Mouse (Mus musculus) forebrain, postnatal 0 days (tissue): ENCODE data around the gene Mrm3. TPM values are rescaled to one million over a fixed set of nuclear protein-coding genes. Genes with fewer than 3 reads are reported as not detected.
A peak's percentile ranks its signal among the peaks of the same experiment; 100 is the strongest.

Experiments used
- ATAC-seq: fragments of 200-750 bp; cut with Nextera tagmentation; 2 replicates; pipeline ENCODE4 v1.8.0; 2017; ENCODE audit warnings: mild to moderate bottlenecking, moderate library complexity
- DNase-seq: peaks from one replicate; pipeline ENCODE4 v3.0.0-alpha.2; 2015
- H3K27ac ChIP-seq: fragments of 300-500 bp; sonication (generic); 2 replicates; pipeline ENCODE4 v1.5.1; 2014; ENCODE audit warnings: low read depth, mild to moderate bottlenecking, antibody characterized with exemption, low read length, moderate library complexity, mixed read lengths
- H3K27me3 ChIP-seq: fragments of 300-500 bp; sonication (generic); 2 replicates; pipeline ENCODE4 v1.6.1; 2014; ENCODE audit warnings: mild to moderate bottlenecking, low read length, mixed read lengths; ENCODE audit not compliant: insufficient read depth
- H3K36me3 ChIP-seq: fragments of 300-500 bp; sonication (generic); 2 replicates; pipeline ENCODE4 v1.6.1; 2014; ENCODE audit warnings: mild to moderate bottlenecking, moderate library complexity; ENCODE audit not compliant: insufficient read depth
- H3K4me1 ChIP-seq: fragments of 300-500 bp; sonication (generic); 2 replicates; pipeline ENCODE4 v1.6.1; 2014; ENCODE audit warnings: antibody characterized with exemption; ENCODE audit not compliant: insufficient read depth
- H3K4me2 ChIP-seq: fragments of 300-500 bp; sonication (generic); 2 replicates; pipeline ENCODE4 v1.6.1; 2014; ENCODE audit warnings: low read depth, mild to moderate bottlenecking, moderate library complexity
- H3K4me3 ChIP-seq: fragments of 300-500 bp; sonication (generic); 2 replicates; pipeline ENCODE4 v1.5.1; 2014; ENCODE audit warnings: low read depth, low read length, mixed read lengths
- H3K9ac ChIP-seq: fragments of 300-500 bp; sonication (generic); 2 replicates; pipeline ENCODE4 v1.6.1; 2014; ENCODE audit warnings: mild to moderate bottlenecking
- H3K9me3 ChIP-seq: fragments of 300-500 bp; sonication (generic); 2 replicates; pipeline ENCODE4 v1.6.1; 2016; ENCODE audit warnings: low read length
- CTCF ChIP-seq: sonication (generic); IDR thresholded peaks from 2 replicates; pipeline ENCODE4 v1.5.1; 2016; ENCODE audit warnings: antibody characterized with exemption, control low read depth, low read depth
- WGBS: fragments of 180-500 bp; shearing (Covaris S2); extraction: QIAGEN DNeasy Blood & Tissue Kit; methylation state at CpG from one replicate; pipeline ENCODE4 v1.1.7; 2014; 5-methylcytosine and 5-hydroxymethylcytosine counted together
- polyA plus RNA-seq: library from polyadenylated mRNA; unstranded; fragments of >200 nt; fragmentation: Nextera tagmentation; extraction: Ambion mirVana; gene quantifications from 2 replicates; pipeline ENCODE4 v1.2.1, GENCODE M21; 2015
- total RNA-seq: library from RNA; depleted of rRNA; stranded (reverse); fragments of >200 nt; gene quantifications from 2 replicates; pipeline ENCODE4 v1.2.3, GENCODE M21; 2014

Gene Mrm3
- total and polyA plus RNA-seq, 2 experiments from 2014 or later, result 18.2 to 22.2 TPM

- H3K4me1 ChIP-seq, result no peaks in the 10 kb centered on the region
- H3K27ac ChIP-seq, result no peak overlapping the region
- TF ChIP-seq CTCF, result no peak
- ATAC-seq (no peak), DNase-seq (no peak)
- H3K4me2 ChIP-seq, result no peak overlapping the region
- 98% methylated on average over 5 of the region's 5 CpGs for WGBS
- no peak overlapping the region for H3K4me3 ChIP-seq
- peaks cover 41% of the 10 kb centered on the region for H3K36me3 ChIP-seq
- H3K27me3 ChIP-seq, result no peaks in the 10 kb centered on the region
- H3K9ac ChIP-seq, result no peak overlapping the region
- no peaks in the 10 kb centered on the region for H3K9me3 ChIP-seq
Observed at GRCm38 (mm10) chr11:76224631-76225030, 18.9 kb upstream of the Mrm3 start.

DNA sequence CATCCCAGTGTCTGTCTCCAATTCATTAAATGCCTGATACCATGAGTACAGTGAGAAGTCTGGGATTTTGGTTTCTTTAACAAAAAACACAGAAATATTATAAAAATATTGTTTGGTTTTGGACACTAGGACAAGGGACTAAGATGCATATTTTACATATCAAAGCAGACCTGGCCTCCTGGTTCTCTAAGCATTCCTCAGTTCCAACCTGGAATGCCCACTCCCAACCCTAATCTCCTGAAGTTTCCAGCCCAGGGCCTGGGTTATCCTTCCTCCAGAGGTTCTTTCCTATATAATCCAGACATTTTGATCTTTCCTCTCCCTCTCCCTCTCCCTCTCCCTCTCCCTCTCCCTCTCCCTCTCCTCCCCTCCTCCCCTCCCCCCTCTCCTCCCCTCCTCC lies 18.5 kb upstream of the Mrm3 start:
- Histone ChIP-seq H3K4me2 (no peak overlapping the region), H3K9ac (no peak overlapping the region), H3K27me3 (no peaks in the 10 kb centered on the region), H3K9me3 (no peaks in the 10 kb centered on the region), H3K4me1 (no peaks in the 10 kb centered on the region), H3K27ac (no peak overlapping the region), H3K4me3 (no peak overlapping the region), H3K36me3 (peaks cover 37% of the 10 kb centered on the region)
- TF ChIP-seq CTCF, result no peak
- no peak for DNase-seq
- no peak for ATAC-seq

DNA sequence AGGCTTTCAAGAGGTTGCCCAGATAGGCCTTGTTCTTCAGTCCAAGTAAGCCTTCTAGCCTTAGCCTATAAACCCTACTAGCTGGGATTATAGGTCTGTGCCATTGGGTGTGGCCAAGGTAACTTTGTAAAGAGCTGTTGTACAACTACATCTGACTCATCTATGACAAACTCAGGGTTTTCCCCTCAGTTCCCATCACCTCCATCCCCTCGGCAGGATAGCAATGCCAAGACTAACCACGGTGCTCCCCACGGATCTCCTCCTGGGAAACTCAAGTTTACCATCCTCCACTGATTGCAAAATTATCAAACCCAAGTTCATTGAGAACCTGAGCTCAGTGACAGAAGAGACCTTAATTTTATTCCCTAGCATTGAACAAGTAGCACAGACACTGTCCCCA lies 7.4 kb upstream of the Mrm3 start:
- H3K27me3 ChIP-seq, result no peaks in the 10 kb centered on the region
- H3K36me3 ChIP-seq, result peaks cover 53% of the 10 kb centered on the region
- WGBS, result 92% methylated on average over 3 of the region's 3 CpGs

DNA sequence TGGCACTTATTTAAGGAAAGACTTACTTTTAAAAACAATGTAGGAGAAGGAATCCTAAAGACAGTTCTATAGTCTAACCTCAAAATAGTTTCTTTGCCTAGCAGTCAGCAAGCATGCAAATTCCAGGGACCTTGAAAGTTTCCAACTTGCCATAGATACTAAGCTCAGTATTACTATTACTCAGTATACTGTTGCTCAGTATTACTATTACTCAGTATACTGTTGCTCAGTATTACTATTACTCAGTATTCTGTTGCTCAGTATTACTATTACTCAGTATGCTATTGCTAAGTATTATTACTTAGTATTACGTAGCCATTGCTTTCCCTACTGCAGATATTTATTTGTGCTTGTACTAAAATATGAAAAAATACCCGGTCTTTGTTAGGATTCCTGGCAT lies 3.8 kb upstream of the Mrm3 start:
- Histone ChIP-seq H3K4me3 (no peak overlapping the region), H3K4me2 (no peak overlapping the region), H3K9ac (no peak overlapping the region), H3K4me1 (peaks cover 6% of the 10 kb centered on the region; the same call in 1 of the 2 replicates), H3K9me3 (no peaks in the 10 kb centered on the region), H3K36me3 (peaks cover 23% of the 10 kb centered on the region), H3K27me3 (no peaks in the 10 kb centered on the region), H3K27ac (no peak overlapping the region)
- DNase-seq (no peak), ATAC-seq (no peak)
- TF ChIP-seq CTCF, result no peak
- WGBS, result 97% methylated on average over 2 of the region's 2 CpGs

More for the DNA sequence above, 7.4 kb upstream of the Mrm3 start:
- Histone ChIP-seq H3K4me3 (no peak overlapping the region), H3K4me1 (no peaks in the 10 kb centered on the region), H3K27ac (no peak overlapping the region), H3K9ac (no peak overlapping the region), H3K4me2 (no peak overlapping the region), H3K9me3 (no peaks in the 10 kb centered on the region)
- no peak for DNase-seq
- no peak for ATAC-seq
- TF ChIP-seq CTCF, result no peak

- DNase-seq (peak; percentile 50), ATAC-seq (peak; percentile 42)
- peak overlapping the region; percentile 74 for H3K9ac ChIP-seq
- peak overlapping the region; percentile 82 for H3K27ac ChIP-seq
- peaks cover 16% of the 10 kb centered on the region for H3K36me3 ChIP-seq
- 4% methylated on average over 34 of the region's 34 CpGs for WGBS
- peaks cover 6% of the 10 kb centered on the region; the same call in 1 of the 2 replicates for H3K4me1 ChIP-seq
- no peak for TF ChIP-seq CTCF
- H3K4me2 ChIP-seq, result peak overlapping the region; percentile 76
- H3K9me3 ChIP-seq, result no peaks in the 10 kb centered on the region
- peak overlapping the region; percentile 83 for H3K4me3 ChIP-seq
- no peaks in the 10 kb centered on the region for H3K27me3 ChIP-seq
Observed at GRCm38 (mm10) chr11:76243811-76244546, 464 bp downstream of the Mrm3 start.

- ATAC-seq, result no peak
- Histone ChIP-seq H3K9me3 (no peaks in the 10 kb centered on the region), H3K4me1 (peaks cover 6% of the 10 kb centered on the region; the same call in 1 of the 2 replicates), H3K36me3 (peaks cover 30% of the 10 kb centered on the region), H3K27ac (no peak overlapping the region), H3K27me3 (no peaks in the 10 kb centered on the region), H3K9ac (no peak overlapping the region), H3K4me2 (no peak overlapping the region), H3K4me3 (no peak overlapping the region)
- TF ChIP-seq CTCF, result no peak
- no peak for DNase-seq
Observed at GRCm38 (mm10) chr11:76246439-76246838, 2.9 kb downstream of the Mrm3 start.

DNA sequence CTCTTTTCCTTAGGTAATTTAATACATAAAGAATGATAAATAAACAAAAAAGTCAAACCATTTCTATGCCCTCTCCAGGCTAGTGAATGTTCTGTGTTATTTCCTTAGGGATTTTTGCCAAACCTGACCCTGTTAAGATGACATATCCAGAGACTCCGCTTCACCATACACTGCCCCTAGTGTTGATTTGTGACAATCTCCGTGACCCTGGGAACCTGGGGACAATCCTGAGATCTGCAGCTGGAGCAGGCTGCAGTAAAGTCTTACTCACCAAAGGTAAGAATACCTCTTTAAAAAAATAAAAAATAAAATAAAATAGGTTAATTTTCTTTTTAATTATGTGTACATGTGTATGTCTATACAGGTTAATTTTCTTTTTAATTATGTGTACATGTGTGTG lies 3.7 kb downstream of the Mrm3 start:
- 0 out of 2 replicates have a peak, but pooled peaks have one; percentile 21 for TF ChIP-seq CTCF
- Histone ChIP-seq H3K4me1 (peaks cover 6% of the 10 kb centered on the region; the same call in 1 of the 2 replicates), H3K27ac (no peak overlapping the region), H3K36me3 (peaks cover 30% of the 10 kb centered on the region), H3K9me3 (no peaks in the 10 kb centered on the region), H3K4me2 (no peak overlapping the region), H3K4me3 (no peak overlapping the region), H3K27me3 (no peaks in the 10 kb centered on the region), H3K9ac (no peak overlapping the region)
- ATAC-seq, result no peak
- WGBS, result 50% methylated on average over 2 of the region's 2 CpGs
- DNase-seq, result no peak
